Mouse (Mus musculus) hindbrain, postnatal 0 days (tissue): ENCODE measurements around the gene Krt28. TPM values are rescaled to one million over a fixed set of nuclear protein-coding genes. Genes with fewer than 3 reads are reported as not detected.

ENCODE experiments used
- ATAC-seq: fragments of 200-750 bp; cut with Nextera tagmentation; 2 replicates; pipeline ENCODE4 v1.8.0; 2017; ENCODE audit warnings: mild to moderate bottlenecking, moderate TSS enrichment, moderate library complexity
- DNase-seq: peaks from one replicate; pipeline ENCODE4 v3.0.0-alpha.2; 2015; ENCODE audit warnings: low spot score
- H3K27ac ChIP-seq: fragments of 300-500 bp; sonication (generic); 2 replicates; pipeline ENCODE4 v1.5.1; 2014; ENCODE audit warnings: mild to moderate bottlenecking
- H3K27me3 ChIP-seq: fragments of 300-500 bp; sonication (generic); 2 replicates; pipeline ENCODE4 v1.6.1; 2014; ENCODE audit warnings: low read length, mixed read lengths; ENCODE audit not compliant: insufficient read depth
- H3K36me3 ChIP-seq: fragments of 300-500 bp; sonication (generic); 2 replicates; pipeline ENCODE4 v1.6.1; 2014; ENCODE audit warnings: low read length, mixed read lengths; ENCODE audit not compliant: insufficient read depth
- H3K4me1 ChIP-seq: fragments of 300-500 bp; sonication (generic); 2 replicates; pipeline ENCODE4 v1.6.1; 2014; ENCODE audit warnings: antibody characterized with exemption, low read length, mixed read lengths; ENCODE audit not compliant: insufficient read depth
- H3K4me2 ChIP-seq: fragments of 300-500 bp; sonication (generic); 2 replicates; pipeline ENCODE4 v1.6.1; 2014; ENCODE audit warnings: low read depth, mild to moderate bottlenecking, low read length, moderate library complexity, mixed read lengths
- H3K4me3 ChIP-seq: fragments of 300-500 bp; sonication (generic); 2 replicates; pipeline ENCODE4 v1.5.1; 2014; ENCODE audit warnings: low read length
- H3K9ac ChIP-seq: fragments of 300-500 bp; sonication (generic); replicated peaks from 2 replicates; pipeline ENCODE4 v1.6.1; 2014; ENCODE audit warnings: mild to moderate bottlenecking, low read length, moderate library complexity, mixed read lengths
- H3K9me3 ChIP-seq: fragments of 300-500 bp; sonication (generic); 2 replicates; pipeline ENCODE4 v1.6.1; 2016; ENCODE audit warnings: low read length, mixed read lengths
- CTCF ChIP-seq: IDR thresholded peaks from 2 replicates; pipeline ENCODE4 v1.5.1; 2016; ENCODE audit warnings: antibody characterized with exemption, control low read depth, low read depth
- WGBS: fragments of 180-500 bp; shearing (Covaris S2); extraction: QIAGEN DNeasy Blood & Tissue Kit; methylation state at CpG from one replicate; pipeline ENCODE4 v1.1.7; 2014; 5-methylcytosine and 5-hydroxymethylcytosine counted together
- polyA plus RNA-seq: library from polyadenylated mRNA; unstranded; fragments of >200 nt; fragmentation: Nextera tagmentation; extraction: Ambion mirVana; gene quantifications from 2 replicates; pipeline ENCODE4 v1.2.1, GENCODE M21; 2015
- total RNA-seq: library from RNA; depleted of rRNA; stranded (reverse); fragments of >200 nt; gene quantifications from 2 replicates; pipeline ENCODE4 v1.2.3, GENCODE M21; 2014

Krt28 gene
- total and polyA plus RNA-seq, 2 experiments from 2014 or later, result 0.05 to 0.58 TPM

GRCm38 (mm10) chr11:99369853-99370451, 4.8 kb downstream of the Krt28 start:
- ATAC-seq (peak; percentile 89), DNase-seq (peak; percentile 75)
- Histone ChIP-seq H3K4me3 (no peak overlapping the region), H3K4me1 (no peaks in the 10 kb centered on the region), H3K4me2 (no peak overlapping the region), H3K27me3 (no peaks in the 10 kb centered on the region), H3K36me3 (no peaks in the 10 kb centered on the region), H3K9me3 (no peaks in the 10 kb centered on the region), H3K27ac (peak overlapping the region; percentile 71; the same call in 1 of the 2 replicates), H3K9ac (no peak overlapping the region)
- WGBS, result 71% methylated on average over 8 of the region's 8 CpGs
- no peak for TF ChIP-seq CTCF

GRCm38 (mm10) chr11:99369229-99369628, 5.5 kb downstream of the Krt28 start:
- Histone ChIP-seq H3K27ac (peak overlapping the region; percentile 71; the same call in 1 of the 2 replicates), H3K27me3 (no peaks in the 10 kb centered on the region), H3K36me3 (no peaks in the 10 kb centered on the region), H3K4me2 (no peak overlapping the region), H3K4me1 (no peaks in the 10 kb centered on the region), H3K9ac (no peak overlapping the region), H3K4me3 (no peak overlapping the region), H3K9me3 (no peaks in the 10 kb centered on the region)
- WGBS, result 19% methylated on average over 3 of the region's 3 CpGs
- ATAC-seq, result no peak
- peak; percentile 68 for TF ChIP-seq CTCF
- peak; percentile 53 for DNase-seq

- H3K4me2 ChIP-seq, result no peak overlapping the region
- no peaks in the 10 kb centered on the region for H3K4me1 ChIP-seq
- no peaks in the 10 kb centered on the region for H3K27me3 ChIP-seq
- DNase-seq, result peak; percentile 10
- H3K27ac ChIP-seq, result no peak overlapping the region
- no peaks in the 10 kb centered on the region for H3K9me3 ChIP-seq
- WGBS, result 45% methylated on average over 10 of the region's 10 CpGs
- no peak overlapping the region for H3K9ac ChIP-seq
- no peak for ATAC-seq
- TF ChIP-seq CTCF, result peak; percentile 37
- H3K4me3 ChIP-seq, result no peak overlapping the region
- H3K36me3 ChIP-seq, result no peaks in the 10 kb centered on the region
Measured at GRCm38 (mm10) chr11:99366791-99367190, 7.9 kb downstream of the Krt28 start.

GRCm38 (mm10) chr11:99364412-99364811, 10.3 kb downstream of the Krt28 start:
- H3K27ac ChIP-seq, result no peak overlapping the region
- DNase-seq (peak; percentile 80), ATAC-seq (no peak)
- TF ChIP-seq CTCF, result peak; percentile 79
- WGBS, result 24% methylated on average over 9 of the region's 9 CpGs
- H3K27me3 ChIP-seq, result no peaks in the 10 kb centered on the region
- no peak overlapping the region for H3K9ac ChIP-seq
- no peaks in the 10 kb centered on the region for H3K9me3 ChIP-seq
- H3K4me2 ChIP-seq, result no peak overlapping the region
- no peak overlapping the region for H3K4me3 ChIP-seq
- no peaks in the 10 kb centered on the region for H3K4me1 ChIP-seq
- H3K36me3 ChIP-seq, result no peaks in the 10 kb centered on the region

GRCm38 (mm10) chr11:99361423-99361822, 13.3 kb downstream of the Krt28 start:
- H3K4me2 ChIP-seq, result no peak overlapping the region
- no peak overlapping the region for H3K4me3 ChIP-seq
- 88% methylated on average over 8 of the region's 8 CpGs for WGBS
- no peaks in the 10 kb centered on the region for H3K4me1 ChIP-seq
- H3K27me3 ChIP-seq, result no peaks in the 10 kb centered on the region
- H3K36me3 ChIP-seq, result no peaks in the 10 kb centered on the region
- TF ChIP-seq CTCF, result no peak
- DNase-seq (no peak), ATAC-seq (no peak)
- no peak overlapping the region for H3K27ac ChIP-seq
- H3K9ac ChIP-seq, result no peak overlapping the region
- H3K9me3 ChIP-seq, result no peaks in the 10 kb centered on the region

- TF ChIP-seq CTCF, result no peak
- H3K9ac ChIP-seq, result no peak within 1 kb of the TSS
- DNase-seq, result no peak
- no peaks in the 10 kb centered on the region for H3K9me3 ChIP-seq
- H3K4me3 ChIP-seq, result no peak within 1 kb of the TSS
- H3K27ac ChIP-seq, result no peak within 1 kb of the TSS
- H3K36me3 ChIP-seq, result no peaks in the 10 kb centered on the region
- H3K4me1 ChIP-seq, result no peaks in the 10 kb centered on the region
- ATAC-seq, result no peak
- 85% methylated on average over 12 of the region's 12 CpGs for WGBS
- H3K27me3 ChIP-seq, result no peaks in the 10 kb centered on the region
- H3K4me2 ChIP-seq, result no peak within 1 kb of the TSS
Measured at GRCm38 (mm10) chr11:99351004-99351403, 23.7 kb downstream of the Krt28 start, which contains the start of gene Krt27. Gene Krt27 (minus strand): TSS chr11:99351104.

GRCm38 (mm10) chr11:99339299-99339847, 35.3 kb downstream of the Krt28 start:
- Histone ChIP-seq H3K9ac (no peak overlapping the region), H3K4me1 (no peaks in the 10 kb centered on the region), H3K4me3 (no peak overlapping the region), H3K36me3 (no peaks in the 10 kb centered on the region), H3K27me3 (no peaks in the 10 kb centered on the region), H3K4me2 (0 out of 2 replicates have a peak overlapping the region, but pooled peaks have one; percentile 0), H3K9me3 (no peaks in the 10 kb centered on the region), H3K27ac (no peak overlapping the region)
- TF ChIP-seq CTCF, result no peak
- DNase-seq (peak; percentile 57), ATAC-seq (no peak)
- WGBS, result 15% methylated on average over 11 of the region's 11 CpGs
